Mouse (Mus musculus) urinary bladder, postnatal 25 days (tissue): ENCODE results near the gene Acss2.
A peak's percentile ranks its signal among the peaks of the same experiment; 100 is the strongest.
"Not testable (repeated sequence)": the region's sequence is repeated elsewhere in the genome, so short reads cannot be mapped to it uniquely, and the experiment has no call there.

ENCODE experiments used
- DNase-seq: peaks from one replicate; pipeline ENCODE4 v3.0.0; 2022; ENCODE audit warnings: low spot score

Acss2 gene

GRCm38 (mm10) chr2:155538463-155539057 lies 20.8 kb downstream of the Acss2 start:
- DNase-seq = not testable (repeated sequence)

GRCm38 (mm10) chr2:155539696-155540095 lies 21.9 kb downstream of the Acss2 start:
- DNase-seq = no peak

GRCm38 (mm10) chr2:155540822-155541458 lies 23.2 kb downstream of the Acss2 start:
- no peak for DNase-seq

DNA sequence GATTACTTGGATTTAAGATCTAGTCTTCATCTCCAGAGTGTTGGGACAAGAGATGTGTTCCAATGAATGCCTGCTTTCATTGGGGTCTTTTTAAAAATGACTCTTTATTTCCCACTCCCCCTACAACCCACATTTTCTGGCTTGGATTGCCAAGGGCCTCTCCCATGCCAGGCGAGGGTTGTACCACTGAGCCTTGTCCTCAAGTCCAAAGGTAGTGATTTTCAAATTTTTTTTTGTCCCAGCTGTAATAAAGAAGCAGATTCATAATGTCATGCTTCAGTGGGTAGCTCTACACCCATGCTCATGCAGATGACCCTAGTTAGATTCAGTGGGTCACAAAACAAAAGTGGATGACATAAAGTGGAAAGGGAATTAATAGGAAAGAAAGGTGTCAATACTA lies 29.2 kb downstream of the Acss2 start:
- DNase-seq = no peak

GRCm38 (mm10) chr2:155552336-155552735 lies 34.6 kb downstream of the Acss2 start:
- no peak for DNase-seq

- no peak for DNase-seq
Measured at GRCm38 (mm10) chr2:155552949-155553354, 35.2 kb downstream of the Acss2 start.

- DNase-seq = no peak
Measured at GRCm38 (mm10) chr2:155554426-155554985, 36.8 kb downstream of the Acss2 start.

- no peak for DNase-seq
Measured at GRCm38 (mm10) chr2:155562209-155562608, 44.5 kb downstream of the Acss2 start.

GRCm38 (mm10) chr2:155562934-155563333 lies 45.2 kb downstream of the Acss2 start:
- DNase-seq = peak; percentile 11

GRCm38 (mm10) chr2:155567751-155568150 lies 50.0 kb downstream of the Acss2 start:
- no peak for DNase-seq

GRCm38 (mm10) chr2:155569223-155569807 lies 51.6 kb downstream of the Acss2 start:
- no peak for DNase-seq

DNA sequence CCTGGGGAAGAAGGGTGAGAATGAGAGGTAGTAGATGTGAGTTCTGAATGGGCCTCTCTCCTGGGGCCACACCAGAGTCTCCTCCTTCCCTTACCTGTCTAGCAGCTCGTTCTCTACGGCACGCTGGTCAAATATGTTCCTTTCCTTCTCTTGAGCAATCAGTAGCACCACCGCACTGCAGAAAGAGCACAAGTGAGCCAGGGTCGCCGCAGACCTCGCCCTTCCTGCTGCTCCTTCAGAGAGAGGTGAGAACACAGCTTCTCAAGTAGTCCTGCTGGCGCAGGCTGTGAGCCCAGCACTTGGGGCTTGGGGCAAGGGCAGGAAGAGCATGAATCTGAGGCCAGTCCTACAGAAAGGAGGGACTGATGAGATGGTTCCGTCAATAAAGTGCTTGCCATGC lies 55.3 kb downstream of the Acss2 start:
- DNase-seq = no peak

GRCm38 (mm10) chr2:155573996-155574395 lies 56.2 kb downstream of the Acss2 start:
- DNase-seq = no peak

DNA sequence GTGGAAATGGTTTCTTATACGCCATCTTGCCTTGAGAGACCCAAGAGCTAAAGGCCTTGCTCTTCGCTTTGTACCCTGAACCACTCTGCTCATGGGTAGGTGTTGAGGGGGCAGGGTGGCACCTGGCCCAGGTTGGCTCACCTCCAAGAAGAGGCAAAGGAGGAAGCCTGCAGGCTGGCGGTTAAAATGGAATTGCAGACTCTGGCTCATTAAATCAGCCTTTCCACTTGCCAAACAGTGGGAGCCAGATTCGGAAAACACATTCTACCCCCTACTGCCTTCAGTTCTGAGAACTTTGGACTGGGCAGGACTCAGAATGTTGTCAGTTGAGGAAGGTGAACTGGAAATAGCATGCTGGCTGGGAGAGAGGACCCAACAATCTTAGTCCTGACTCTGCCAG lies 57.0 kb downstream of the Acss2 start:
- DNase-seq = no peak

DNA sequence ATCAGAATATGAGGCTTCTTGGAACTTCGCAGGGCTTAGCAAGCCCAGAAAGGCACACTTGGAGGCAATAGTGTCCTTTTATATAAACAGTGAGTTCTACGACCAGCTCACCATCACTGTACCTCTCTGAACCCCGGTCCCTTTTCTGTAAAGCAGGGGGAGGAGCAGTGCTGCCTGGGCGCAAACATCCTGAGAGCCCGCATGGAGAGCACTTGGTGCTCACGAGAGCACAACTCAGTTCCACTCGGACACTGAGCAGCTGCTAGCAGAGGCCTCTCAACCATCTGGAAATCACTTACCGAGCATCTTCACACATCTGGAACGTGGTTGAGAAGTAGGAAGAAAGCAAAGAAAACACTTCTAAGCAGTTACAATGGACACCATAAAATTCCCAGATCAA lies 58.9 kb downstream of the Acss2 start:
- DNase-seq = no peak

GRCm38 (mm10) chr2:155580331-155580730 lies 62.6 kb downstream of the Acss2 start:
- no peak for DNase-seq

- DNase-seq = no peak
Measured at GRCm38 (mm10) chr2:155582384-155582995, 64.7 kb downstream of the Acss2 start.

- DNase-seq = no peak
Measured at GRCm38 (mm10) chr2:155582996-155583395, 65.2 kb downstream of the Acss2 start.

DNA sequence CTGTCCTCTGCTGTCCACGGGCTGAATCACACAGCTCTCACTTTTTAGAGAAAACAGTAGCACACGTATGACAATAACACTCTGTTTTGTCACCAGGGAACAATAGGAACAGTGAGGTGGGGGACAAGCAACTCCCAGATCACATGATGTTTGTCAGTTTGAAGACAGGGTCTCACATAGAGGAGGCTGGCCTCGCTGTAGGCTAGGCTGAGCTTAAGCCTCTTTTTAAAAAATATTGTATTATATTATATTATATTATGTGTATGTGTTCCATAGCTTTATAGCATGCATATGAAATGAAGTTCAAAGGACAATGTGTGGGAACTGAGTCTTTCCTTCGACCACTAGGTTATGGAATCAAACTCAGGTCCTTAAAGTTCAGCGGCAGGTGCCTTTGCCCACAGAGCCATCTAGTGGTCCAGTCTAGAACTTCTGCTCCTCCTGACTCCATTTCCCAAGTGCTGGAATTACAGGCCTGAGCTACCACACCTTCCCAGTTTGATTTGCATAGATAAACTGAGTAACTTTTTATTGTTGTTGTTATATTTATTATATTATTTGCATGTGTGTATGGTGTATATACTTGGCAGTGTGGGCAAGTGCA lies 66.3 kb downstream of the Acss2 start:
- peak; percentile 35 for DNase-seq

GRCm38 (mm10) chr2:155585082-155585481 lies 67.3 kb downstream of the Acss2 start:
- DNase-seq = no peak

DNA sequence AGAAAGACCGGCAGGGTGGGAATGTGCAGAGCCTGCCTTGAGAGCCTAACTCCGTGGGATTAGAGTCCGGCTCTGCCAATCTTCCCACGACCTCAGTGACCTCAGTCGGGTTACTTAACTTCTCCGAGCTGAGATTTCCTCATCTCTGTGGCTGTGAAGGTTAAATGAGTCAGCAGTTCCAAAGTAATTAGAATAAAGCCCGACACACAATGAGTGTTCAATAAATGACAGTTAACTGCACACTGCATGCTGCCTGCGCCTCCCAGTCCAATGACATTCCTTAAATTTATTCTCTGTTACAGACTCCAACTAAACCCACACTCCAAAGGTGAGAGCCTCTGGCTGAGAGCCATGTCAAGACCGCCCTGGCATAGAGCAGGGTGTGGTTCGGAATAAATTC lies 67.7 kb downstream of the Acss2 start:
- DNase-seq = no peak

DNA sequence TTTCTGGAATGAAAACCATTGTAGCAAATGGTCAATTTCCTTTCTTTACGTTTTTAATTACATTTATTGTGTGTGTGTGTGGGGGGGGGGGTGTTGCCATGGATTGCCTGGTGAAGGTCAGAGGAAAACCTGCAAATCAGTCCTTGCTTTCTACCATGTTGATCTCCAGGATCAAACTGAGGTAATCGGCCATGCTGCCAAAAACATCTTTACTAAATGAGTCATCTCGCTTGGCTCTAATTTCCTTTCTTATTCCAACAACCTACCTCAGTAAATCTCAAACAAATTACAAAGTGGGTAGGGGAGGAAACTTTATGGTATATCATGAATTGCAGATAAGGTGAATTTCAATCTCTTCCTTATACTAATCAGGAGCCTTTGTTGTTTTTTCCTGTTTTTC lies 70.4 kb downstream of the Acss2 start:
- DNase-seq = no peak

DNA sequence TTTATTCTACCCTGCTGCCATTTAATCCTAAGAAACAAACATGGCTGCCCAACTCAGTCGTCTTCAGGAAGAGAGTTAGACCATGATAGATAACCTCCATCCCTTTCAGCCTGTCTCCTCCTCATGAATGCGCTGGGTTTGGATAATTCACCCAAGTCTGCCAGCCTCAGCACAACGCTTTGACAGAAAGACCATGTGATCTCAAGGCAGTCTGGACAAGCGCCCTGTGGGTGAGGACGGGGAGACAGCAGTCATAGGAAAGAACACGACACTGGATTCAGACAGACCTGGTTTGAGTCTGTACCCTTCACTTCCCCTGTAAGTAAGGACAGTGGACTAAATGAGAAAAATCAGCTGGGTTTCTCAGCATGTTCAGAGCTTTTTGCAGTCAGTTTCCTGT lies 71.8 kb downstream of the Acss2 start:
- no peak for DNase-seq
